Mouse (Mus musculus) limb, embryonic 10.5 days (tissue): ENCODE results near the gene Krtap10-10. TPM values are rescaled to one million over a fixed set of nuclear protein-coding genes. Genes with fewer than 3 reads are reported as not detected.
A peak's percentile ranks its signal among the peaks of the same experiment; 100 is the strongest.

ENCODE experiments used
- DNase-seq: peaks from one replicate; pipeline ENCODE4 v3.0.0-alpha.2; 2017; ENCODE audit warnings: low spot score
- H3K27ac ChIP-seq: fragments of 300-500 bp; sonication (generic); 2 replicates; pipeline ENCODE4 v1.5.1; 2016; ENCODE audit warnings: mild to moderate bottlenecking
- H3K27me3 ChIP-seq: fragments of 300-500 bp; sonication (generic); 2 replicates; pipeline ENCODE4 v1.6.1; 2016; ENCODE audit warnings: low read depth, mild to moderate bottlenecking; ENCODE audit not compliant: poor library complexity, severe bottlenecking
- H3K36me3 ChIP-seq: fragments of 300-500 bp; sonication (generic); 2 replicates; pipeline ENCODE4 v1.6.1; 2016; ENCODE audit warnings: mild to moderate bottlenecking, moderate library complexity
- H3K4me1 ChIP-seq: fragments of 300-500 bp; sonication (generic); 2 replicates; pipeline ENCODE4 v1.6.1; 2016
- H3K4me3 ChIP-seq: fragments of 300-500 bp; sonication (generic); 2 replicates; pipeline ENCODE4 v1.5.1; 2016; ENCODE audit warnings: mild to moderate bottlenecking, moderate library complexity
- H3K9me3 ChIP-seq: fragments of 300-500 bp; sonication (generic); replicated peaks from 2 replicates; pipeline ENCODE4 v1.6.1; 2016; ENCODE audit warnings: mild to moderate bottlenecking
- WGBS: fragments of 180-500 bp; shearing (Covaris S2); methylation state at CpG from one replicate; pipeline ENCODE4 v1.1.7; 2016; 5-methylcytosine and 5-hydroxymethylcytosine counted together
- polyA plus RNA-seq: library from polyadenylated mRNA; unstranded; fragments of >200 nt; fragmentation: Nextera tagmentation; extraction: Ambion mirVana; gene quantifications from 2 replicates; pipeline ENCODE4 v1.2.1, GENCODE M21; 2016

Gene Krtap10-10
- polyA plus RNA-seq, 1 experiment from 2014 or later, result not detected

DNA sequence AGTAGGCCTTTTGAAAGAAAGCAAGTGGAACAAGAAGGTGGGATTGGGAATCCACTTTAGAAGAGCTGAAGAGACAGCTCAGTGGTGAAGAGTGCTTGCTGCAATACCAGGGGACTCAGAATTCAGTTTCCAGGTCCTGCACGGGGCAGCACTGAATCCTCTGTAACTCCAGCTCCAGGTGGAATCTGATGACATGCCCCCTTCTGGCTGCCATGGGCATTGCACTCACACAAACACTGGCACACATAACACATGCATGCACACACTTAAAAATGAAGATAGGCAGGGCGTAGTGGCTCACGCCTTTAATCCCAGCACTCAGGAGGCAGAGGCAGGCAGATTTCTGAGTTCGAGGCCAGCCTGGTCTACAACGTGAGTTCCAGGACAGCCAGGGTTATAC lies 46.8 kb downstream of the Krtap10-10 start:
- H3K27me3 ChIP-seq, result no peaks in the 10 kb centered on the region
- no peak overlapping the region for H3K4me3 ChIP-seq
- H3K36me3 ChIP-seq, result no peaks in the 10 kb centered on the region
- no peak overlapping the region for H3K27ac ChIP-seq
- 85% methylated on average over 5 of the region's 5 CpGs for WGBS
- H3K4me1 ChIP-seq, result no peaks in the 10 kb centered on the region
- no peaks in the 10 kb centered on the region for H3K9me3 ChIP-seq
- DNase-seq, result no peak

- Histone ChIP-seq H3K27ac (no peak overlapping the region), H3K36me3 (no peaks in the 10 kb centered on the region), H3K4me1 (no peaks in the 10 kb centered on the region), H3K27me3 (no peaks in the 10 kb centered on the region), H3K4me3 (no peak overlapping the region), H3K9me3 (no peaks in the 10 kb centered on the region)
- 57% methylated on average over 12 of the region's 12 CpGs for WGBS
- DNase-seq, result peak; percentile 58
Observed at GRCm38 (mm10) chr10:77886007-77886747, 50.4 kb downstream of the Krtap10-10 start.

Other genes starting within 250 kb of the Krtap10-10 start
- gene Sumo3, start 229.8 kb upstream of the Krtap10-10 start, polyA plus RNA-seq, result 400 and 420 TPM in 2 replicates
- 1.6 and 1.7 TPM in 2 replicates for gene Gm49325, start 229.8 kb upstream of the Krtap10-10 start, polyA plus RNA-seq
- gene Ube2g2, start 213.7 kb upstream of the Krtap10-10 start, polyA plus RNA-seq, result 98.4 and 104 TPM in 2 replicates
- 0.59 and 0.74 TPM in 2 replicates for gene Tspear, start 149.4 kb upstream of the Krtap10-10 start, polyA plus RNA-seq
- gene Gm19402, start 145.2 kb upstream of the Krtap10-10 start, polyA plus RNA-seq, result not detected in 2 replicates
- not detected in 2 replicates for gene Gm9508, start 138.7 kb upstream of the Krtap10-10 start, polyA plus RNA-seq
- not detected in 2 replicates for gene Gm10272, start 129.3 kb upstream of the Krtap10-10 start, polyA plus RNA-seq
- not detected in 2 replicates for gene Gm10024, start 124.5 kb upstream of the Krtap10-10 start, polyA plus RNA-seq
- gene Gm10142, start 120.1 kb upstream of the Krtap10-10 start, polyA plus RNA-seq, result not detected in 2 replicates
- not detected in 2 replicates for gene Krtap12-1, start 115.3 kb upstream of the Krtap10-10 start, polyA plus RNA-seq
- not detected in 2 replicates for gene Gm10100, start 109.5 kb upstream of the Krtap10-10 start, polyA plus RNA-seq
- not detected in 2 replicates for gene Gm18596, start 93.3 kb upstream of the Krtap10-10 start, polyA plus RNA-seq
- gene Gm9736, start 84.6 kb upstream of the Krtap10-10 start, polyA plus RNA-seq, result not detected in 2 replicates
- not detected in 2 replicates for gene Gm3233, start 76.3 kb upstream of the Krtap10-10 start, polyA plus RNA-seq
- not detected in 2 replicates for gene Gm3238, start 64.6 kb upstream of the Krtap10-10 start, polyA plus RNA-seq
- not detected in 2 replicates for gene Gm7138, start 59.0 kb upstream of the Krtap10-10 start, polyA plus RNA-seq
- gene Gm3250, start 53.4 kb upstream of the Krtap10-10 start, polyA plus RNA-seq, result not detected in 2 replicates
- gene Gm7137, start 47.7 kb upstream of the Krtap10-10 start, polyA plus RNA-seq, result not detected in 2 replicates
- not detected in 2 replicates for gene Gm9639, start 40.9 kb upstream of the Krtap10-10 start, polyA plus RNA-seq
- gene Gm19668, start 36.8 kb upstream of the Krtap10-10 start, polyA plus RNA-seq, result not detected in 2 replicates
- gene Gm9507, start 24.1 kb upstream of the Krtap10-10 start, polyA plus RNA-seq, result not detected in 2 replicates
- not detected in 2 replicates for gene Gm2696, start 21.3 kb upstream of the Krtap10-10 start, polyA plus RNA-seq
- gene Krtap10-4, start 8.9 kb upstream of the Krtap10-10 start, polyA plus RNA-seq, result not detected in 2 replicates
- not detected in 2 replicates for gene Gm36176, start 10.9 kb downstream of the Krtap10-10 start, polyA plus RNA-seq
- not detected in 2 replicates for gene Gm10318, start 16.9 kb downstream of the Krtap10-10 start, polyA plus RNA-seq
- gene Gm3285, start 26.0 kb downstream of the Krtap10-10 start, polyA plus RNA-seq, result not detected in 2 replicates
- 1.5 and 1.7 TPM in 2 replicates for gene Lrrc3, start 66.6 kb downstream of the Krtap10-10 start, polyA plus RNA-seq
- 0.16 and 0.23 TPM in 2 replicates for gene Trpm2, start 134.6 kb downstream of the Krtap10-10 start, polyA plus RNA-seq
- 29.4 and 32.2 TPM in 2 replicates for gene 1810043G02Rik, start 142.6 kb downstream of the Krtap10-10 start, polyA plus RNA-seq
- gene Pfkl, start 174.1 kb downstream of the Krtap10-10 start, polyA plus RNA-seq, result 235 and 259 TPM in 2 replicates
- gene Dnmt3l, start 206.0 kb downstream of the Krtap10-10 start, polyA plus RNA-seq, result 0.10 TPM in 1 of 2 replicates, not detected in the other
- gene Aire, start 207.7 kb downstream of the Krtap10-10 start, polyA plus RNA-seq, result 0.15 and 0.21 TPM in 2 replicates
- gene Icosl, start 233.4 kb downstream of the Krtap10-10 start, polyA plus RNA-seq, result 2.5 and 2.6 TPM in 2 replicates